Mouse (Mus musculus) limb, embryonic 14.5 days (tissue): ENCODE measurements at regions not wholly inside any gene's neighbourhood (a gene's known extent, or its start where the extent isn't known, plus 50 kb on each side); places are given as distances from the start of the nearest gene placed in this dataset.

Experiments
- ATAC-seq: fragments of 200-750 bp; cut with Nextera tagmentation; 2 replicates; pipeline ENCODE4 v1.8.0; 2017; ENCODE audit warnings: low read depth, moderate number of reproducible peaks, moderate TSS enrichment; ENCODE audit not compliant: low FRiP score
- DNase-seq: peaks from one replicate; pipeline ENCODE4 v3.0.0-alpha.2; 2015; ENCODE audit warnings: low spot score
- H3K27ac ChIP-seq: fragments of 300-500 bp; sonication (generic); replicated peaks from 2 replicates; pipeline ENCODE4 v1.5.1; 2014; ENCODE audit warnings: low read depth, mild to moderate bottlenecking, low read length, moderate library complexity, mixed read lengths
- H3K27me3 ChIP-seq: fragments of 300-500 bp; sonication (generic); 2 replicates; pipeline ENCODE4 v1.6.1; 2014; ENCODE audit warnings: low read length, mixed read lengths; ENCODE audit not compliant: control insufficient read depth, insufficient read depth
- H3K36me3 ChIP-seq: fragments of 300-500 bp; sonication (generic); 2 replicates; pipeline ENCODE4 v1.6.1; 2014; ENCODE audit warnings: mild to moderate bottlenecking, low read length, moderate library complexity, mixed read lengths; ENCODE audit not compliant: control insufficient read depth, insufficient read depth
- H3K4me1 ChIP-seq: fragments of 300-500 bp; sonication (generic); 2 replicates; pipeline ENCODE4 v1.6.1; 2014; ENCODE audit warnings: antibody characterized with exemption, low read length, mixed read lengths; ENCODE audit not compliant: control insufficient read depth, insufficient read depth
- H3K4me2 ChIP-seq: fragments of 300-500 bp; sonication (generic); replicated peaks from 2 replicates; pipeline ENCODE4 v1.6.1; 2014; ENCODE audit warnings: low read depth, mild to moderate bottlenecking, low read length, moderate library complexity; ENCODE audit not compliant: severe bottlenecking
- H3K4me3 ChIP-seq: fragments of 300-500 bp; sonication (generic); replicated peaks from 2 replicates; pipeline ENCODE4 v1.5.1; 2014; ENCODE audit warnings: low read length
- H3K9ac ChIP-seq: fragments of 300-500 bp; sonication (generic); 2 replicates; pipeline ENCODE4 v1.6.1; 2014; ENCODE audit warnings: mild to moderate bottlenecking, low read depth, low read length, moderate library complexity; ENCODE audit not compliant: severe bottlenecking
- H3K9me3 ChIP-seq: fragments of 300-500 bp; sonication (generic); 2 replicates; pipeline ENCODE4 v1.6.1; 2016; ENCODE audit warnings: low read length; ENCODE audit not compliant: control insufficient read depth
- POLR2A ChIP-seq: fragments of 200-500 bp; IDR thresholded peaks from 2 replicates; pipeline ENCODE4 v1.8.0; 2012; ENCODE audit warnings: inconsistent platforms, mild to moderate bottlenecking, moderate library complexity, borderline replicate concordance; ENCODE audit not compliant: insufficient read depth, insufficient read length; ENCODE audit errors: extremely low read depth
- WGBS: fragments of 180-500 bp; shearing (Covaris S2); extraction: QIAGEN DNeasy Blood & Tissue Kit; methylation state at CpG from one replicate; pipeline ENCODE4 v1.1.7; 2014; 5-methylcytosine and 5-hydroxymethylcytosine counted together

GRCm38 (mm10) chr7:71943078-71944042 is 363.0 kb downstream of the Mctp2 start:
- TF ChIP-seq POLR2A: no peak
- DNase-seq: no peak
- Histone ChIP-seq H3K4me2 (no peak overlapping the region), H3K27ac (no peak overlapping the region), H3K36me3 (no peaks in the 10 kb centered on the region), H3K9ac (no peak overlapping the region), H3K9me3 (no peaks in the 10 kb centered on the region), H3K27me3 (no peaks in the 10 kb centered on the region), H3K4me3 (no peak overlapping the region), H3K4me1 (no peaks in the 10 kb centered on the region)
- no peak for ATAC-seq
- WGBS: 50% methylated on average over 16 of the region's 16 CpGs

DNA sequence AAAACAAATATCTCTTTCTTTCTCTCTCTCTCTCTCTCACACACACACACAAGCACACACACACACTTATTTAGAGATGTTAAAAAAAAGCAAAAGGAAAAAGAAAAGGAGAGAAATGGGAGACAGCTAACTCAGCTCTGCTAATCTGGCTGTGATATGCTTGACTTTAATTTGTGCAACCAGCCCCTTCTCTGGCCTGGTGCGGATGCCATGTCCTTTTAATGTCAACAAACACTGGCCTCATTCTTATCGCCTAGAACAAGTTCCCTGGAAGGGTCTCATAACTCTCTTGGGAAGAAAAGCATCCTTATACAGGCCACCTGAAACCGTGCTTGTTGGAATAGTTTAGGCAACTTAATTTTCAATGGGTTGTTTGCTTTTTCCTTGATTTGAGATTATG is 368.7 kb downstream of the Mctp2 start:
- no peak overlapping the region for H3K4me2 ChIP-seq
- H3K36me3 ChIP-seq: no peaks in the 10 kb centered on the region
- no peaks in the 10 kb centered on the region for H3K9me3 ChIP-seq
- TF ChIP-seq POLR2A: no peak
- no peak overlapping the region for H3K4me3 ChIP-seq
- H3K27me3 ChIP-seq: no peaks in the 10 kb centered on the region
- no peak overlapping the region for H3K9ac ChIP-seq
- no peak overlapping the region for H3K27ac ChIP-seq
- DNase-seq (no peak), ATAC-seq (no peak)
- 51% methylated on average over 3 of the region's 3 CpGs for WGBS
- no peaks in the 10 kb centered on the region for H3K4me1 ChIP-seq

DNA sequence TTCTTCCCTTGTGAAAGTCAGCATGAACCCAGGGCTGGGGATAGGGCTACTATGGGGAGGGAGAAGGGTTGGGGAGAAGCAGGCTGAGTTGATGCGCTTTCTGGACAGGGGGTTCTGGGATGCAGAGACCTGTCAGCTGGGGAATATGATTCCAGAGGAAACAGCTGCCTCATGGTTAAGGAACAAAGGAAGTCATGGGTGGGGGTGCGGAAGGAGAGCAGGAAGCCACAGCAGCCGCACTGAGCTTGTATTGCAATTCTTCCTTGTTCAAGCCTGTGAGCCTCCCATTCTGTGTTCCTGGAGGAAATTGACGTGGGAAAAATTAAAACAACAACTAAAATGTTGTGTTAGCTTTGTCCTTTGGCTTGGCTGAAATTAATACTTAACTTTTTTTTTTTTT is 369.7 kb downstream of the Mctp2 start:
- Histone ChIP-seq H3K36me3 (no peaks in the 10 kb centered on the region), H3K4me3 (no peak overlapping the region), H3K27ac (no peak overlapping the region), H3K27me3 (no peaks in the 10 kb centered on the region), H3K4me1 (no peaks in the 10 kb centered on the region), H3K9me3 (no peaks in the 10 kb centered on the region), H3K4me2 (no peak overlapping the region), H3K9ac (no peak overlapping the region)
- no peak for ATAC-seq
- no peak for TF ChIP-seq POLR2A
- WGBS: 63% methylated on average over 4 of the region's 4 CpGs
- no peak for DNase-seq
